Mouse (Mus musculus) NIH3T3 (cell line): Measurements from ENCODE around the gene Fnbp1.

ENCODE experiments used
- DNase-seq: peaks from one replicate; pipeline ENCODE4 v3.0.0-alpha.2; 2012; ENCODE audit warnings: low read depth

Gene Fnbp1

DNA sequence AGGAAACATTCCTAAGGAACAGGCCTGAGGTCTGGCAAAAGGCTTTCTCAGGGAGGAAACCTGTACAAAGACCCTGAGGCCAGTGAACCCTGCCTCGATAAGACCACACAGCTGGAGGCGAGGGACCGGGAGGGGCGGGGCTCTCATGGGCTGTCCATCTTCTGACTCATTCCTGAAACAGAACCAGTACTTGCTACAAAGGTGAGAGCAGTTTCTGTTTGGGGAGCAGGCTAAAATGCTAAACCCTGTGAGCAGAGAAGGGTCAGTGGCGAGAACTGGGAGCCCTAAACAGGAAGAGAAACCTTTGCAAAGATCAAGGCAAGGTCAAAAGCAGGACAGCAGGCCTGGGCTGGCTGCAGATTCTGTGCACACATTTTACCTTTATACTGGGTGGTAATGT, 47.2 kb downstream of the Fnbp1 start:
- peak; percentile 64 for DNase-seq

DNA sequence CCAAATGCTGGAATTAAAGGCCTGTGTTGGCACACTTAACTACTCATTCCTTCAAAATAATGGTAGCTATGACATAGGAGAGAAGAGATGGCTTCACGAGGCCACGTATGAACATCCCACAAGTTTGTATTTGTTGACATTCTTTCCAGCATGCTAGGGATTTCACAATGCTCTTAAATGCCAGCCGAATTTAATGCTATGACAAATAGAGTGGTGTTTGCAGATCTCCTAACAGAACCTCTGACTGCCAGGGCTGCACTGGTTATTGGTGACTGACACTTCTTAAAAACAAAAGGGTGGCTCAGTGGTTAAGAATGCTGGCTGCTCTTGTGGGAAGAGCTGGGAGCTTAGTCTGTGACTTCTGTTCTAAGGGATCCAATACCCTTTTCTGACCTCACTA, 48.9 kb downstream of the Fnbp1 start:
- DNase-seq, result peak; percentile 60

DNA sequence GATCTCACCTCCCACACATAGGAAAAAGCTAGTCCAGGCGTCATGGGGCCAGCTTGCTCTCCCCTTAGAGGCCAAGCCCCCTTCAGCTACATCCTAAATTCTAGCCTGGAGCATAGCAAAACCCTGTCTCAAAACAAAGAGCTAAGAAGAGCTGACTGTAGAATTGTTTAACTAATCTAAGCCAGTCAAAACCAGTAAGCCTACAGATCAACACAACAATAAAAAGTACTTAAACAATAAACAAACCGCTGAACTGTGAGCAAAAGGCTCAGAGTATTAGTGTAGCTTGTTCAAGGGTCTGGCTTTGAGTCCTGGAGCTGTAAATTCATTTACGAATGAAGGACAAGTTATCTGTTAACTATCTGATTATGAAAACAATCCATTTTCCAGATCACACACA, 50.6 kb downstream of the Fnbp1 start:
- no peak for DNase-seq

DNA sequence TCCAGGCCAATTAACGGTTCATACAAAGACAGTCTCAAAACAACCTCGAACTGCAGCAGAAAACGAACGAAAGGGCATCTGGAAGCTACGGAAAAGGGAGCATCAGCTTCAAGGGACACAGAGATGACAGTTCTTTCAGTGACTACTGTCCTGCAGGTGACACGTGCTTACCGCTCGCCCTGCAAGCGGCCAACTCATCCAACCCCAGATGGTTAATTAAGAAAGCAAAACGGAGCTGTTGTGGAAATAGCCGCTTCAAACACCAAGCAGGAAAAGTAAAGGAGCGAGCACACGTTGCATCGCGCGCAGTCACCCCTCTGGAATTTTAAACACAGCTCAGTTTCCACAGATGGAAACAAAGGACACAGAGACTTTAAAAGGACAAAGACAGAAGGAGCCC, 52.2 kb downstream of the Fnbp1 start:
- no peak for DNase-seq

DNA sequence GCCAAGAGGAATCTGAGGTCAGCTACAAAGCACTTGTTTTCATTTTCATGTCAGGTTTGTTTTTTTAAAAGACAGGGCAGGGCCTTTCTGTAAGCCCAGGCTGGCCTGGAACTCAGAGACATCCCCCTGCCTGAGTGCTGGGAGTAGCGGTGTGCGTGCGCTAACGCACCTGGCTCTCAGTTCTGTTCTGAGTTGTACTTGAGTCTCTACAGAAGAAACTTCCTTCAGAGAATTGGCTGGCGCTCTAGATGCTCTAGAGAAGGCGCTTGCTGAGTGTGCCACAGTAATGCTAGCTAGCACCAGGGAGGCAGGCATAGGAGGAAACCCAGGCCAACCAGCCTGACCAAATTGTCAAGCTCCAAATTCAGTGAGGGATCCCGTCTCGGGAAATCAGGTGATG, 52.9 kb downstream of the Fnbp1 start:
- no peak for DNase-seq

DNA sequence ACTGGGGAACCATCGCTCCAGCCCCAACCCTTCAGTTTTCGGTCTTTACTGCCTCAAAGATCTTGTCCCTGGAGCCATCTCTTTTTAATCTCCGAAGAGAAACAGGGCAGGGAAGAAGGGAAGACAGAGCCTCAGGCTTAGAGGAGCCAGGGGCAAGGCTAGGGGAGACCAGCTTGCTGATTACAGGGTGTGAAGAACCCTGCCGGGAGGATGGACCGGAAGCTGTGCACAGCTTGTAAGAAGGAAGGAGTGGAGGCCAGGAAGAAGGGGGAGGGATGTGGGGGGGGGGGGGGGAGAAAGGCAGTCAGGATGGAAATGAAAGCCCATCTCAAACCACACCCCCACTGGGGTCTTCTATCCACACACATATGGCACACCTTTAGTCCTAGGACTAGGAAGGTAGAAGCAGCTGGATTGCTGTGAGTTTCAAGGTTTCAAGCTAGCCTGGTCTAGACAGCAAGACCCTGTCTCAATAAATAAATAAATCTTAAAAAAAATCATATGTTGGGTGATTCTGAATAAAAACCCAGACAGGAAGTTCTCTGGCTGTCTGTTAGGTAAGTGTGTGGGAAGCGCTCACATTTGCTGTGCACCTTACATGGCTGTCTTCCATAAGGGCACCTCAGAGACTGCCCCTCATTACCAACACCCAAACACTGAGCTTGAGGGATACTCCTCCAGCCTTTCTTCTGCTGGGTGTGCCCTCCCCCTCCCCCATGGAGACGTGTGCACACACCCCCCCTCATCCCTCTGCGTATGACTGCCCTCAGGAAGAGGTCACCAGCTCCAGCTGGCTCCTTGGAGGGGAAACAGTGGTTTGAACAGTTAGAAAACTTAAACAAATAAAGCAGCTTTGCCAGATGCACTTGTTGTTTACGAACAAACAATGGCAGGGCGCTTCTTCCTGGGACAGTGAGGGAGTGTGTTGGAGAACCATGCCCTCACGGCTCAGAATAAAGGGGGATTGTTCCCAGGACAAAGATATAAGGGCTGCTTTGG, 53.8 kb downstream of the Fnbp1 start:
- no peak for DNase-seq

DNA sequence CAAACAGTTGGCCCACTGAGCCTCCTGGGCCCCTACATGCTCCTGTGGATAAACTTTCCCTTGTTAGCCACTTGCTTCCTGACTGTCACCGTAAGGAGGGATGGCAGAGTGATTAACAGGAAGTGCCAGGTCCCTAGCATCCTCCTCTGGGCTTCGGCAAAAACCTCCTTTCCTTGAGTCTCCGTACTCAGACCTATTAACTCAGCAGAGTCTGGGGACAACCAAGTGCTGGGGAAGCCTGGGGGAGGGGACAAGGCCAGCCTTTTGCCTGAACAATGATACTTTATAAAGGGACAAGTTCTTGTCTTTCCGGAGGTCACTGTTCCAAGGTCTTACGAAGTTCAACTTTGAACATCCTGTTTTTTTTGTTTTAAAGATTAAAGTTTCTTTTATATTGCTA, 54.7 kb downstream of the Fnbp1 start:
- no peak for DNase-seq

DNA sequence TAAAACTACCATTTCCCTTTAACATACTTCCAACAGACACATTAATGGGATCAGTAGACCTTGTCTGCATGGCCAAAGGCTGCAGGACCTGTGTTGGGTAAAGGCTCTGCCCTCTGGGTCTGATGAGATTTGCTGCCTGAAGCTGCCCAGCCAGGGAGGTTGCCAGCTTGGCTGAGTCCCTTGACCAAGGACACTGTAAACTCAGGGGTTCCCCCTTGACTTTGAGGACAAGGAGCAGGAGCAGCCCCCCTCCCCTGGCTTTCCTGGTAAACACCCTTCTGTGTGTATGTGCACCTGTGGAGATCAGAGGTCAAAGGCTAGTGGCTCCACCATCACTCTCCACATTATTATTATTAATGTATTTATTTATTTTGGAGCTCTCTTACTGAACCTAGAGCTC, 55.3 kb downstream of the Fnbp1 start:
- DNase-seq, result no peak

DNA sequence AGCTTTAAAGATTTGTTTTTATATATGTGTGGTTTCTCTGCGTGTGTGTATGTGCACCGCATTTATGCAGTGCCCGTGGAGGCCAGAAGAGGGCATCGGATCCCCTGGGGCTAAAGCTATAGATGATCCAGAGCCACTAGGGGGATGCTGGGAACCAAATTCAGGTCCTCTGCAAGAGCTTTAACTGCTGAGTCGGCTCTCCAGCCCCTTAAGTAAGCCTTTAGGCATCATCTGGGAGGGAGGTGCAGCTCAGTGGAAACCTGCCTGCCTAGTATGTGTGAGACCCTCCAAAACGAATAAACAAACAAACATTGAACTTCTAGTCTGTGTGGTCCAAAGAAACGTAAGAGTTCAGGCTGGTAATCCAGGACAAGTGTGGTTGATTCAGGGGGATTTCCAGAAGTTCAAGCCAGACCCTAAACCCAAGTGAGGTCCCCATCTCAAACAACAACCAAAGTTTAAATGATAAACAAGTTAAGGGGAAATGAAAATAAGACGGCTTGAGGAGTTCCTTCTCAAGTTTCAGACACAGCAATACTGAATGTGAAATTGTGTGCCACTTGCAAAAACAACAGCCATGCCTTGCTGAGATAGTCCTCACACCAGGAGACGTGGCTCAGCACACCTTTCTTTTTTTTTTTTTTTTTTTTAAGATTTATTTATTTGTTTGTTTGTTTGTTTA, 57.5 kb downstream of the Fnbp1 start:
- no peak for DNase-seq

DNA sequence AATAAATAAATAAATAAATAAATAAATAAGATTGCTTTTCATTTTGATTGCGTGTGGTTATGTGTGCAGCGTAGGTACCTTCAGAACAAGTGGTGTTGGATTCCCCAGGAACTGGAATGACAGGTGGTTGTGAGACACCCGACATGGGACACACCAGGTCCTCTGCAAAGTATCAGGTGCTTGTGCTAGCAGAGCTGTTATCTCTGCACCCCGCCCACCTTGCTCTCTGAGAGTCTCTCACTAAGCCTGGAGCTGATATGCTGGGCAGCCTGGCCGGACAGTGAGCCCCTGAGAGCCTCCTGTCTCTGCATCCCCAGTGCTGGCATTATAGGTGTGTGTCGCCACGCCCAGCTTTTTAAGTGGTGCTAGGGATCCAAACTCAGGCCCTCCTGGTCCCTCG, 58.4 kb downstream of the Fnbp1 start:
- DNase-seq, result no peak

DNA sequence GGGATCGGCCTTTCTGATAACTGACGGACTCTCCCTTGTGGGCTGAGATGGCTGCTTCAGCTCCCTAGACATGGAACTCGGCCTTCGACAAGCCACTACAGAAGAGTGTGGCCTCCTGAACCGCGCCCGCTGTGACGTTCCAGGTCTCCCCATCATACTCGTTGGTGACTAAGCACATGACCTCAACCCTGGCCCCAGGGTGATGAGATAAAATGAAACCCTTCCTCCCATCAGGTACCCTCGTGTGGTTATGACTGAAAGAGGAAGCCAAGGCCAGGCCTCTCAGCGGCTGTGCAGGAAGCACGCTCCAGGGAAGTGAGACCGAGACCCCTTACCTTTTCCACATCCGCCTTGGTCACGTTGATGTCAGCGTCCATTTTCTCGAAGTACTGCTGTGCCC, 59.2 kb downstream of the Fnbp1 start:
- no peak for DNase-seq

DNA sequence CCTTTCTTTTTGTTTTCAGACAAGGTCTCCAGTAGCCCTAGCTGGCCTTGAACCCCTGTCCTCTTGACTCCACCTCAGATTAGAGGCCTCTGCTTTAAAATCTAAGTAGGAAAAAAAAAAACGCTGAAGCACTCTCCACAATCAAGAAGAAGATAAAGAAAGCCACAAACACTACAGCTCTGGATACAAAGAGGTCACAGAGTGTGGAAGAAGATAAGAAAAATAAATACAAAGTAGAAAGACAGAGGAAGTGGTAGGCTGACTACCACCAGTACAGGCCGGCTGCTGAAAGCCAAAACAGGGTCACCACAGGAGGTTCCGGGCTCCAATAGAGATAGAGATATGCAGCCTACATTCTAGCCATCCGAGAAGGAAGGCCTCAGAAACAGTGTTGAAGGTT, 60.5 kb downstream of the Fnbp1 start:
- DNase-seq, result no peak

DNA sequence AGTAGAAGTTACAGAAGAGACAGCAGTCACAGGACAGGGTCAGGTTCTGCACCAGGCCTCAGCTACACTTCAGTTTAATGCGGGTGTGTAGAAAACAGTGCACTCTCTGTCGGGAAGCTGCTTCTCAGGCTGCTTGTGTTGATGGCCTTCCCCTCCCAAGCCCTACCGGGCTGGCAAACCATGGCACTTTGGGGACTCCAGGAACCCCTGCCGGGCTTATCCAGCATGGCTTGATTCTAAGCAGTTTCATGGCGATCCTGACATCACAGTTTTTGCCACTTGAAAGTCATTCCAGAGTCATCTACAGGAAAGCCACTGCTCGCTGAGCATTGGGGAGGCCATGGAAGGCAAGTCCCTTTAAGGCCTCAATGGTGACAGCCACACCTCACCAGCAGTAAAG, 62.7 kb downstream of the Fnbp1 start:
- DNase-seq, result no peak

DNA sequence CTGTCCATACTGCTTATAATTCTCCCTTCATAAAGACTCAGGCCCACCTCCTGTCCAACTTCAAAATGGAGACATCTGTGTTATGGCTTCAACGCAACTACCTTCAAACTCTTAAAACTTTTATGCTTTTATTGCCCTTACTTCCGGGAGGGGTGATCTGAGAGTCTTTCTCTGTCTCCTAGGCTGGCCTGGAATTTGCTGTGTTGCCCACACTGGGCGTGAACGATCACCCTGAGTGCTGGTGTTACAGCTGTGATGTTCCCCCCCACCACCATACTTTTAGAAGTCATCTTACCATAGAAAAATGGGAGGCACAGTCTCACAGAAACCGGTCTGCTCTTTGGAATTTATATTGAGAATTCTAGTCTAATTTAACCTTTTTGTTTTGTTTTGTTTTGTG, 64.2 kb downstream of the Fnbp1 start:
- no peak for DNase-seq

DNA sequence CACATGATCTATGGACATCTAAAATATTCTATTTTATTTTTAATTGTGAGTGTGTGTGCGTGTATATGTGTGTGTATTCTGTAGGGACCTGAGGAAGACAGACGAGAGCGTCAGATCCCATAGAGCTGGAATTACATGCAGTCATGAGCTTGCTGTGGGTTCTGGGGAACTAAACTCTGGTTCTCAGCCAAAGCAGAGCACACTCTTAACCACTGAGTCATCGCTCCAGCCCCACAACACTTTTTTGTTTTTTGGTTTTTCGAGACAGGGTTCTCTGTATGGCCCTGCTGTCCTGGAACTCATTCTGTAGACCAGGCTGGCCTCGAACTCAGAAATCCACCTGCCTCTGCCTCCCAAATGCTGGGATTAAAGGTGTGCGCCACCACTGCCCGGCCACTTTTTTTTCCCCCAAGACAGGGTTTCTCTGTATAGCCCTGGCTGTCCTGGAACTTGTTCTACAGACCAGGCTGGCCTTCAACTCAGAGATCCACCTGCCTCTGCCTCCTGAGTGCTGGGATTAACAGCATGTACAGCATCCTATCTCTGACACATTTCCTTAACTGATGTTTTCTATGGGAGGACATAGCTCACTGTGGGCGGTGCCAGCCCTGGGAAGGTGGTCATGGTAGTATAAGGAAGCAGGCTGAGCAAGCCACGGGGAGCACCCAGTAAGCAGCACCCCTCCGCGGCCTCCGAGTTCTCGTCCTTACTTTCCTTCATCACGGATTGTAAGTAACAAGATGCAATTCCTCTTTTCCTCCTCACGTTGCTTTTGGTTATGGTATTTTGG, 65.3 kb downstream of the Fnbp1 start:
- DNase-seq, result peak; percentile 87

DNA sequence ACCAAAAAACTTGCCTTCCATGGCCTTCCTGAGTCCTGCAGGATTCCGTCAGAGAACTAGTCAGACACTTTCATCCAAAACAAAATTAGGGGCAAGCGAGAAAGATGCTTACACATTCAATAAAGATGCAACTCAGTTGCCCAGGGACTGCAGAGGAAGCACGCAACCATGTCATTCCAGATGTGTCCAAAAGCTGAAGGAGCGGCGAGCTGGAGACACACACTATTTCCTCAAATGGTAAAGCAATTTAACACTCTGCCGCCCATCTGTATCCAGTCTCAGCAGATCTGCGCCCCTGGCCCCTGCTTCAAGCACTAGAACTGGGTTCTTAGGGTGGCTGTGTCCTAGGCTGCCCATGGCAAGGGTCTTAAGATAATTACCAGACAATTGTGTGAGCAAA, 66.0 kb downstream of the Fnbp1 start:
- DNase-seq, result peak; percentile 23

DNA sequence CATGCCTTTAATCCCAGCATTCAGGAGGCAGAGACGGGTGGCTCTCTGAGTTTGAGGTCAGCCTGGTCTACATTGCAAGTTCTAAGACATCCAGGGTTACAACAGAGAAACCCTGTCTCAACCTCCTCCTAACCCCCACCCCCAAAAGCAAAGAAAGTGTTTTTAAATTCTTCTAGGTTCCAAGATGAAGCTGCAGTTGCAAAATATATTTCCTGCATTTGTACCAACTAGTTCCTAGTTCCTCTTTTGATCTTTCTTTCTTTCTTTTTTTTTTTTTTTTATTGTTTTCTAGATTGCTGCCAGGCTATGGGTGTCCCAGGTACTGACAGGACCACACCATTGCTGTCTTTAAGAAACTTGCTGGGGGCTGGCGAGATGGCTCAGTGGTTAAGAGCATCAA, 66.6 kb downstream of the Fnbp1 start:
- no peak for DNase-seq

DNA sequence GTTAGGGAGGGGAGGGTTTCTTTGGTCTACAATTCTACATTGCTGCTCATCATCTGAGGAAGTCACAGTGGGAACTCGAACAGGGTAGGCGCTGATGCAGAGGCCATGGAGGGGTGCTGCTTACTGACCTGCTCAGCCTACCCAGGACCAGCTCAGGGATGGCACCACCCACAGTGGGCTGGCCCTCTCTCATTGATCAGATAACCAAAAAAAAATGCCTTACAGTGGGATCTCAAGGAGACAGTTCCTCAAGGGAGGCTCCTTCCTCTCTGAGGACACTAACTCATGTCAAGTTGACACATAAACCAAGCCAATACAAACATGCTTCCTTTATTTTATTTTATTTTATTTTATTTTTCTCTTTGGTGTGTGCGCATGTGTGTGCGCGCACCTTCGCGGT, 72.3 kb downstream of the Fnbp1 start:
- DNase-seq, result no peak

DNA sequence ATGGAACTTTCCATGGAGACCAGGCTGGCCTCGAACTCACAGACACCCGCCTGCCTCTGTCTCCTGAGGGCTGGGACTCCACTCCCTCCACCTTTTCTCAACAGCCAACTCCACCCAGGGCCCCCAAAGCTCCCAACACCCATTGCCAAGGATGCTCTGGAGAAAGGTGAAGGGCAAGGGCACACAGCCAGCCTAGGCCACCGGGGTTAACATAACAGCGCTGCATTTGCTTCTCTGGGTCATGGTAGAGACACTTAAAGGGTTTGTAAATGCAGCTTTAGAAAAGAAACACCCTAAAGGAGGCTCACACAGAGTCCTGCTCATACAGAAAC, 72.7 kb downstream of the Fnbp1 start:
- no peak for DNase-seq

DNA sequence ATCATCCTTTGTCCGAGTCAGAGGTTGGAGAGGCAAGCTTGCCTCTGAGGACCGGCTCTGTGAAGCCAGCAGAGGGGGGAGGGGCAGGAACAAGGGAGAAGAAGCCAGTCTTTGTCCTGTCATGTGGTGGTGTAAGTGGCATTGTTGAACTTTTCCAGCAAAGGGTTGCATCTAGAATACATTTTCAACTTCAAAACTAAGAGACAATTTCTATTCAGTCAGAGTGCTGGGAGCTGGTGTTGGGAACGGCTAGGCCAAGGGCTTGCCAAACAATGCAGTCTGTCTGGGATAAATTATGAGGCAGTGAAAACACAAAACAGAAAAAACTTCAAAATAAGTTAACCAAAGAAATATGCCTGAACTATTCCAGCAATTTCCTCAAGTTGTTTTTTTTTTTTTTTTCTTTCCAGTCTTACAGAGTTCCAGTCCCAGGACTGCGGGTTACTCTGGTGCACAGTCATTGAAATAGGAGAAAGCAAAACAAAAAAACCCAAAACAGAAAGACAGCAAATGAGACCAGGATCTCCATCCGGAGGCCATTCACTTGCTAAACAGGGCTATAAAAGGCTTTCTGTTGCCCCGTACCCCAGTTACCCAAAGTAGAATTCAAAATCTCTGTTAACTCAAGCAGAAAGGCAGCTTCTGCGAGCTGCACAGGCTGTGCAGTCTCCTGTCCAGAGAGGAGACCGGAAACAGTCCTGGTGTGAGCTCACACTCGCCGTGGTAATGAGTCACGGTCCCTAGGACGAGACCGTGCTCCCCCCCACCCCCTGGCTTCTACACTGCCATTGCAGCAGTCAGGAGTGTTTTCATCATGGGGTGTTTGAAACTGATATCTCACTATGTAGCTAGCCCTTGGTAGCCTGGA, 73.3 kb downstream of the Fnbp1 start:
- DNase-seq, result peak; percentile 91

DNA sequence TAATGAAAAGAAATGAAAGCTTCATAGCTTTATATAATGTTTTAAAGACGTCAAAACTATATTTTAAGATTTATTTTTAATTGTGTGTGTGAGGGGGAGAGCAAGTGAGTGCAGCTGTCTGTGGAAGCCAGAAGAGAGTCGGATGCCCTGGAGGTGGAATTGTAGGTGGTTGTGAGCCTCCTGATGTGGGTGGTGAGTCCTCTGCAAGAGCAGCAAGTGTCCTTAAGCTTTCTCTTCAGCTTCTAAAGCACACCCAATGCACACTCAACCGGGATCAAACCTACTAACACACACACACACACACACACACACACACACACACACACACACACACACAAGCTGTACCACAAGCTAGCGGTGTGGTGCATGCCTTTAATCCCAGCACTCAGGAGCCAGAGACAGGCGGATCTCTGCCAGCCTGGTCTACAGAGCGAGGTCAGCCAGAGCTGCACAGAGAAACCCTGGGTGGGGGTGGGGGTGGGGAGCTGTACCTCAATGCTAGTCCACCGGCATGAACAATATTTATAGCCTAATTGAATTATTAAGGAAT, 74.0 kb downstream of the Fnbp1 start:
- DNase-seq, result no peak
